Mouse (Mus musculus) erythroblast, embryonic 14.5 days (primary cell): ENCODE data around the gene C2.

Source experiments
- GATA1 ChIP-seq: IDR thresholded peaks from 2 replicates; pipeline ENCODE4 v1.6.1; 2012; ENCODE audit warnings: low read length, inconsistent platforms, mixed read lengths
- TAL1 ChIP-seq: IDR thresholded peaks from 3 replicates; pipeline ENCODE4 v1.6.1; 2012; ENCODE audit warnings: low read length, inconsistent platforms, mixed read lengths

- TF ChIP-seq GATA1 (no peak), TAL1 (no peak)
These were observed 2.3 kb downstream of the C2 start for GRCm38 (mm10) chr17:34895724-34896123.
